Mouse (Mus musculus): Measurements from ENCODE around the gene Mgat4a. TPM values are rescaled to one million over a fixed set of nuclear protein-coding genes. Genes with fewer than 3 reads are reported as not detected.
"Not testable (repeated sequence)": the region's sequence is repeated elsewhere in the genome, so short reads cannot be mapped to it uniquely, and the experiment has no call there.

The Mgat4a gene
- polyA plus RNA-seq, 1 experiment from 2014 or later: 1.7 TPM

DNA sequence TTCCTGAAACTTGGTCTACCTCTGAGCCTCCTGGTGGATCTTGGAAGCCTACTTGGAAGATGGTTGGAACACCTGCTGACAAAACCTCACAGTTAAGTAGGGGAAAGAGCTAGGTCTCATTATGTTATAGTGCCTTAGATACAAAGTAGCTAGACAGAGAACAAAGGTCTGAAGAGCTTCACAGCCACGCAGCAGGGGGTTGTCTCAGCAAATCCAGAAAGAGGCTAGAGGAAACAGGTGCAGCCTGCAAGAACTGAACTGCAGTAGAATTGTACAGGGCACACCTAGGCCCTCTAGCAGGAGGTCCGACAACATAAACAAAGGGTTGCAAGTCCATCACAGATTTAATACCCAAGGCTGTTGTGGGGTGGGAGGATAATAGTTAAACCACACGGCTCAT, 30.6 kb downstream of the Mgat4a start:
- no peak for TF ChIP-seq CTCF (IDR thresholded peaks at IDR 0.05)
- no peak for ATAC-seq
- CTCF ChIA-PET: no interaction called here
- in situ Hi-C loops (cut with MboI; ENCODE audit: low pct_unique_long_range_greater_than_20kb): no loop called here
- no peaks in the 10 kb centered on the region for H3K27me3 ChIP-seq
- no peak for DNase-seq (ENCODE audit: low read depth, low spot score)
- POLR2A ChIA-PET: no interaction called here

DNA sequence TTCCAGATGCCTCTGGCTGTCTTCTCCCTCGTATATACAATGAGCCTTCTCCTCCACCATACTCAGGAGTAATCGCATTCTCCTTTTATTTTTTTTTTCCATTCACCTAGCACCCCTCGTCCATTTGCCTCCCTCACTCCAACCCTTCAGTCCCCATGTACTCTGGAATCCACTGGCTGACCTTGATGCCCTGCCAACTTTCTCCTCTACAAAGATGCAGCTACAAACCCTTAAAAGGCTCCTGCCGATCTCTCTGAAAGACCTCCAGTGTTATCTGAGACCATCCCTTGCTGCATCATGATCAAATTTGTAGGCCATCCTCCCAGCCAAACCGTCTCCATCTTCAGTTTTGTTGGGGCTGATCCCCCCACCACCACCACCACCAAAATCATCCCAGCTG, 31.4 kb downstream of the Mgat4a start:
- ChIA-PET CTCF (no interaction called here), POLR2A (no interaction called here)
- no peaks in the 10 kb centered on the region for H3K27me3 ChIP-seq
- DNase-seq (ENCODE audit: low read depth, low spot score) (no peak), ATAC-seq (no peak)
- TF ChIP-seq CTCF (IDR thresholded peaks at IDR 0.05): no peak
- in situ Hi-C loops (cut with MboI; ENCODE audit: low pct_unique_long_range_greater_than_20kb): no loop called here

DNA sequence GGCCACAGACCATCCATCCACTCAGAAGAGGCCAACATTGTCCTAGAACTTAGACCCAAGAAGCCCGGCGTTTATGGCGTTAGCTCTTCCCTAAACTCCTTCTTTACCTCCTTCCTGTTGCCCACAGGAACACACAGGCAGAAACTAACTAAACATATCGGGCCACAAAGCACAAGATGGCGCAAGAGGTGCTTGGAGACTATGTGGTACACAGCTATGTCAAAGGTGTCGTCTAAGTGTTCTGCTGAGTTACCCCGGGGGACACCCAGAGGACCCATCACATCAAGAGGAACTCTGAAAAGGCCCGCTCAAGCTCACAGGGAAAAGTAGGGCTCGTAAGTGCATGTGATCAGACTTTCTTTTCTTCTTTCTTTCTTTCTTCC, 35.5 kb downstream of the Mgat4a start:
- no peak for ATAC-seq
- H3K27me3 ChIP-seq: no peaks in the 10 kb centered on the region
- no peak for DNase-seq (ENCODE audit: low read depth, low spot score)
- in situ Hi-C loops (cut with MboI; ENCODE audit: low pct_unique_long_range_greater_than_20kb): no loop called here
- CTCF ChIA-PET: no interaction called here
- no peak for TF ChIP-seq CTCF (IDR thresholded peaks at IDR 0.05)
- POLR2A ChIA-PET: no interaction called here

DNA sequence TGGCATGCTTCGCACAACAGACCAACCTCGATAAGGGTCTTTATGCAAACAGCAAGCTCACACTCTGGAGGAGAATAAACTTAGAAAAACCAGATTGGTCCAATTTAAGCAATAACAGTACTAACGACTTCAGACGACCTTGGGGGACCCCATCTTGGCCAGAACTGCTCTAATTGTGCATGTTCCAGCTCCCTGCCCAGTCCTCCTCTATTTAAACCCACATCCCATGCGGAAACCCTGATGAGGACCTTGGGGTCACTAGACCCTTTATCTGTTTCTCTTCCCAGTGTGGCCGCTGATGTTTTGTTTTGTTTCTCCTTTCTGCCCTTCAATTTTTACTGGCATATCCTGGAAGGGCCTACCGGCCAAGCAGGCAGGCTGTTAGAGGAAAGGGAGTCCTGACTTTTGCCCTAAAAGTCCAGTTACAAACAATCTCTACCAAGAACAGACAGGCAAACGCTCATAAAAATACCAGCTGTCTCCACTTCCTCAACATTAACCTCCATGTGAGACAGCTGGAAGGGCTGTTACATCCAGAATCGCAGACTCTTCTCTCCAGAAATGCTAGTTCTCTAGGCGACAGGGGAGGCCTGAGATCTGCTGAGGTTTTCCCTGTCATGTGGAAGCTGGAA, 36.0 kb downstream of the Mgat4a start:
- CTCF ChIA-PET: no interaction called here
- H3K27me3 ChIP-seq: no peaks in the 10 kb centered on the region
- TF ChIP-seq CTCF (IDR thresholded peaks at IDR 0.05): no peak
- POLR2A ChIA-PET: interaction anchor here (0.6 kb wide), 1 partner anchor 155 kb away, joined by 4 read pairs; no protein-coding TSS in a partner anchor
- in situ Hi-C loops (cut with MboI; ENCODE audit: low pct_unique_long_range_greater_than_20kb): no loop called here
- ATAC-seq: no peak
- no peak for DNase-seq (ENCODE audit: low read depth, low spot score)

DNA sequence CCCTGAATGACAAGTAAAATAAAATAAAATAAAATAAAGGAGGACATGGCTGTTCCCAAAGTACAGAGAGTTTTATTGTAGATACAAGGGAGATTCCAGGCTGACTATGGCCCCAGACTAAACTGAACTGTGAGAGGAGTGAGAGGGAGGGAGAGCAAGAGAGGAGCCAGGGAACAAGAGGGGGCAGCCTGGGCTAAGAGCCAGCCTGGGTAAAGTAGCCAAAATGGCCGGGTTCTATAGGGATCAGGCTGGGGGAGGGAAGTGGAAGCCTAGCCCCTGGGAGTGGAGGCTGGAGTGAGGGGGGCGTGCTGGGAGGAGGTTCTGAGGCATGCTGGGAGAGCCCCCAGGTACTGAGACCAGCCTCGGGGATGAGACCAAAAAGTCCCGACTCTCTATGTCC, 37.2 kb downstream of the Mgat4a start:
- ATAC-seq: no peak
- no peak for TF ChIP-seq CTCF (IDR thresholded peaks at IDR 0.05)
- ChIA-PET POLR2A (no interaction called here), CTCF (no interaction called here)
- DNase-seq (ENCODE audit: low read depth, low spot score): no peak
- H3K27me3 ChIP-seq: no peaks in the 10 kb centered on the region
- in situ Hi-C loops (cut with MboI; ENCODE audit: low pct_unique_long_range_greater_than_20kb): no loop called here

DNA sequence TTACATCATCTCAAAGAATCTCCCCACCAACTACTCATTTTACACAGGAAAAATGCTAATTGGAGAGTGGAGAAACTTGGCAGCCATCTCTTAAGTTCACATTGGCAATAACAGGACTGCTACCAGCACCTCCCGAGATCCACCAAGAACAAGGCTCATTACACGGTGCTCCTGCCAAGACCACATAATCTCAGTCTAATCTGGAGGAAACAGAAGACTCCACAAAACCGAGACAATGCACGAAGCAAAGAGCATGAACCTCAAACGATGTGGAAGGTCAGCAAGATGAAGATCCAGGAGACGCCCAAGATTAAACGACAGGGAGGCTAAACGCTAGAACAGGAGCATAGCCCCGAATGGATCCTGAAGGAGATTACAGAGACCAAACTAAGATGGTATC, 38.5 kb downstream of the Mgat4a start:
- no peak for DNase-seq (ENCODE audit: low read depth, low spot score)
- H3K27me3 ChIP-seq: no peaks in the 10 kb centered on the region
- in situ Hi-C loops (cut with MboI; ENCODE audit: low pct_unique_long_range_greater_than_20kb): no loop called here
- no peak for ATAC-seq
- POLR2A ChIA-PET: no interaction called here
- no peak for TF ChIP-seq CTCF (IDR thresholded peaks at IDR 0.05)
- CTCF ChIA-PET: no interaction called here

DNA sequence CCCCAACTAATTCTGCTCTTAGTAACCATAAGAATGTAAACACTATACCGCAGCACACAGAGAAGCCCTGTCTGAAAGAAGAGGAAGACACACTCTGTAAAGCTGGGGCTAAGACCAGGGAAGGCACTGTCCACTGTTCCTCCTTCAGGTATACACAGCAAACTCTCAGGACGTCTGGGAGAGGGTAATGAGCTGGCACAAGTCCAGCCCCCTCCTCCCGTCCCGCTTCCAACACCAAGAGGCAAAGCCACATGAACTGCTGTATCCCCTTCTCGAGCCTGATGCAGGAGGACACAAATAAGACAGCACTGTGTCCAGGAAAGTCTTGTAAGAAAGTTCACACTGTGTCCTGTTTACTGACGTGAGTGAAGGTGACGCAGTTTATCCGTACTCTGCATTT, 40.1 kb downstream of the Mgat4a start:
- ATAC-seq: no peak
- H3K27me3 ChIP-seq: no peaks in the 10 kb centered on the region
- in situ Hi-C loops (cut with MboI; ENCODE audit: low pct_unique_long_range_greater_than_20kb): no loop called here
- DNase-seq (ENCODE audit: low read depth, low spot score): no peak
- ChIA-PET CTCF (interaction anchor here (1.5 kb wide), 1 partner anchor 11 kb away, joined by 6 read pairs; no protein-coding TSS in a partner anchor), POLR2A (no interaction called here)
- TF ChIP-seq CTCF (IDR thresholded peaks at IDR 0.05): no peak

DNA sequence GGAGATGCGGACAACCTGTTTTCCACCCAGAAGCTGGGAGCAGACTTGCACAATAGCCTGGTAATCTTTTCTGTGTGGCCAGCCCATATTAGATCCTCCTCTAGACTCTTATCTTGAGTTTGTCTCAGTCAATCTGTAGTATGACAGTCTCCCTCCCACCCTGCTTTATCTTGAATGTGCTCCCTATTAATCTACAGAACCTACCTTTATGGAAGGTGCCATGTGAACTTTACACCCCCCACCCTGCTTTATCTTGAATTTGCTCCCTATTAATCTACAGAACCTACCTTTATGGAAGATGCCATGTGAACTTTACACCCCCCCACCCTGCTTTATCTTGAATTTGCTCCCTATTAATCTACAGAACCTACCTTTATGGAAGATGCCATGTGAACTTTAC, 41.4 kb downstream of the Mgat4a start:
- H3K27me3 ChIP-seq; ATAC-seq; CTCF ChIA-PET; POLR2A ChIA-PET; in situ Hi-C loops (cut with MboI; ENCODE audit: low pct_unique_long_range_greater_than_20kb); DNase-seq (ENCODE audit: low read depth, low spot score): not testable (repeated sequence)

DNA sequence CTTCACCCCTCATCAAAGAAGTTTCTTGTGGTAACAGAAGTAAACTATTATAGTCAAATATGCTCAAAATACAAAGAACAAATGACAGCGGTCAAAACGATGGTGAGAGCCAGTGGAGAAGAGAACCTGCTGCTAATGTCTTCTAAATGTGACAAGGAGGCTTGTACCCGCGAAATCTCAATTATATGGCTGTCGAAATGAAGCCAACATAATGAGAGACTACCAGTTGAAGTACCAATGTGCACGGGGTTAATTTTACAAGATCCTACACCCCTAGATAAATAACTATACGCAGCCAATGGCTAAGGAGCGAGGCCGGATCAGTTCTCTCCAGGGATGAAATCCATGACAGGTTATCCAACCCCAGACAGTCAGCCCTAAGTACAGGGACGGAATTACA, 41.9 kb downstream of the Mgat4a start:
- in situ Hi-C loops (cut with MboI; ENCODE audit: low pct_unique_long_range_greater_than_20kb): no loop called here
- DNase-seq (ENCODE audit: low read depth, low spot score) (no peak), ATAC-seq (no peak)
- no peaks in the 10 kb centered on the region for H3K27me3 ChIP-seq
- CTCF ChIA-PET: no interaction called here
- POLR2A ChIA-PET: no interaction called here
- no peak for TF ChIP-seq CTCF (IDR thresholded peaks at IDR 0.05)

DNA sequence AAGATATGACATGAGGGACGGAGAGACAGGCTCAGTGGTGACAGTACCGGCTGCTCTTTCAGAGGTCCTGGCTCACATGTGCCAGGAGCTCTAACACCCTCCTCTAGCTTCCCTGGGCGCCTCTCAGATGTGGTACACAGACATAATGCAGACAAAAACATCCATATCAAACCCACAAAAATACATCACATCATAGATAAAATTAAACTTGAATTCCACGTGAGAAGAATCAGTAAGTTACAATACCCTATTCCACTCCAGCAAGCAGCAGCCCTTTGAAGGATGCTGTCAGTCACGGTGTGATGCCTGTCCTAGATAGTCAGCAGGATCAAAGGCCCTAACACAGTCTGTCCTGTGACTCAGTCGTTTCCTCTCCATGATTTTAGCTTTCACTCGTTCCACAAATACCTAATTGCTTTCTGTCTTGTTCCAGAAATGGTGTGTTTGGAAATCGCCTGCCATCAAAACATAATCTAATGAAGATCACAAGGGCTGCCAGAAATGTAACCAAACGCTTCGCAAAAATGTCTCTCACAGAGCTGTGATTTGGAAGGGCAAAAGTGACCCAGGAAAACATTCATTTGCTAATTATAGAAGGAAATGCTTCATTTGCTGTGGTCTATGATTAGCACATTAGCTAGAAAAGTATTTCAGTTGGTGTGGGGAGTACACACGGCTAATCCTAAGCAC, 44.1 kb downstream of the Mgat4a start:
- ChIA-PET POLR2A (no interaction called here), CTCF (no interaction called here)
- in situ Hi-C loops (cut with MboI; ENCODE audit: low pct_unique_long_range_greater_than_20kb): no loop called here
- no peaks in the 10 kb centered on the region for H3K27me3 ChIP-seq
- no peak for ATAC-seq
- no peak for DNase-seq (ENCODE audit: low read depth, low spot score)
- TF ChIP-seq CTCF (IDR thresholded peaks at IDR 0.05): no peak

DNA sequence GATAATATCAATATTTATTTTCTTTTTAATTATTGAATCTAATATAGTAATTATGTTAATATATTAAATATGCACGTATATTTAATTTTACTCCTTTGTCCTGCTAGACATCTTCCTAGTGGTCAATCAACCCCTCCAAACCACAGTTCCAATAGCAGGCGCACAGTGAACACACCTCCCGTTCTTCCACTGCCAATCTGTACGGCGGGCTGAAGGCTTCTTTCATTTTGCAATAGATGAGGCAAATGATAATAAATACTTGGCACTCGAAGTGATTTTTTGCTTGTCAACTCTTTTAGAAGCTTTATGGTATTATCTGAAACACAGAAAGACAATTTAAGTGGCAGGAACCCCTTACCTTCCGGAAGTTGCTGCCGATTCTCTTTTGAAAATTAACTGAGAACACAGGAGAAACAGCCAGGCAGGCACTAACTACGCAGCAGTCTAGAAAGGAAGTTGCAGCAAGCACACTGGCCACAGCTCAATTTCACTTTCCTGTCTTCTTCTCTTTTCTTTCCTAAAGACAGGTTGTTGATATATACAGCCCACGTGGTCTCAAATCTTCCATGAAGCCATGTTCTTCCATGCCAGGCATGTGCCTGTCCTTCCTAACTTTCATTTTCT, 45.0 kb downstream of the Mgat4a start:
- DNase-seq (ENCODE audit: low read depth, low spot score) (no peak), ATAC-seq (no peak)
- in situ Hi-C loops (cut with MboI; ENCODE audit: low pct_unique_long_range_greater_than_20kb): no loop called here
- CTCF ChIA-PET: no interaction called here
- POLR2A ChIA-PET: no interaction called here
- TF ChIP-seq CTCF (IDR thresholded peaks at IDR 0.05): no peak
- H3K27me3 ChIP-seq: no peaks in the 10 kb centered on the region

Data from Patski (cell line).